Mouse (Mus musculus): ENCODE data around the gene Brca1. TPM values are rescaled to one million over a fixed set of nuclear protein-coding genes. Genes with fewer than 3 reads are reported as not detected.
"Not testable (repeated sequence)": the region's sequence is repeated elsewhere in the genome, so short reads cannot be mapped to it uniquely, and the experiment has no call there.

Gene Brca1
- polyA plus RNA-seq (2015; fragmentation: Nextera tagmentation; extraction: Ambion mirVana), result 1.5 and 2.8 TPM in 2 replicates

- WGBS, result under 1% methylated on average over 43 of the region's 43 CpGs
- Histone ChIP-seq H3K9ac (peak within 1 kb of the TSS; percentile 85), H3K4me2 (peak within 1 kb of the TSS; percentile 78), H3K9me3 (no peaks in the 10 kb centered on the region), H3K27ac (peak within 1 kb of the TSS; percentile 97), H3K36me3 (replicated peaks) (peaks cover 6% of the 10 kb centered on the region; the same call in 1 of the 2 replicates), H3K4me3 (peak within 1 kb of the TSS; percentile 78), H3K4me1 (peaks cover 39% of the 10 kb centered on the region), H3K27me3 (replicated peaks) (no peaks in the 10 kb centered on the region)
- ATAC-seq (replicated peaks), result peak; percentile 87
Measured at GRCm38 (mm10) chr11:101551751-101552475, at the start of gene Brca1, which contains the start of gene Nbr1. Gene Brca1 (minus strand): TSS chr11:101551955. Gene Nbr1 (plus strand): TSS chr11:101552149.

- no peaks in the 10 kb centered on the region for H3K9me3 ChIP-seq
- H3K4me3 ChIP-seq, result no peak within 1 kb of the TSS
- no peak within 1 kb of the TSS for H3K9ac ChIP-seq
- no peak within 1 kb of the TSS for H3K4me2 ChIP-seq
- no peaks in the 10 kb centered on the region for H3K36me3 ChIP-seq (replicated peaks)
- 84% methylated on average over 6 of the region's 6 CpGs for WGBS
- H3K27me3 ChIP-seq (replicated peaks), result no peaks in the 10 kb centered on the region
- no peak within 1 kb of the TSS for H3K27ac ChIP-seq
- peaks cover under 1% of the 10 kb centered on the region for H3K4me1 ChIP-seq
- no peak for ATAC-seq (replicated peaks)
Measured at GRCm38 (mm10) chr11:101599156-101599555, 47.4 kb upstream of the Brca1 start, which contains the start of gene Gm11634. Gene Gm11634 (minus strand): TSS chr11:101599256.

GRCm38 (mm10) chr11:101589989-101590624 lies 38.4 kb upstream of the Brca1 start:
- Histone ChIP-seq H3K36me3 (replicated peaks) (no peaks in the 10 kb centered on the region), H3K9me3 (no peaks in the 10 kb centered on the region), H3K27me3 (replicated peaks) (no peaks in the 10 kb centered on the region), H3K27ac (no peak overlapping the region), H3K4me1 (no peaks in the 10 kb centered on the region), H3K4me3 (no peak overlapping the region), H3K9ac (no peak overlapping the region), H3K4me2 (no peak overlapping the region)
- ATAC-seq (replicated peaks), result no peak
- WGBS, result 79% methylated on average over 12 of the region's 12 CpGs

- WGBS, result 29% methylated on average over 5 of the region's 5 CpGs
Measured at GRCm38 (mm10) chr11:101589444-101589843, 37.7 kb upstream of the Brca1 start.

GRCm38 (mm10) chr11:101588868-101589267 lies 37.1 kb upstream of the Brca1 start:
- no peaks in the 10 kb centered on the region for H3K36me3 ChIP-seq (replicated peaks)
- no peaks in the 10 kb centered on the region for H3K9me3 ChIP-seq
- ATAC-seq (replicated peaks), result no peak
- H3K4me2 ChIP-seq, result no peak overlapping the region
- no peak overlapping the region for H3K27ac ChIP-seq
- no peaks in the 10 kb centered on the region for H3K4me1 ChIP-seq
- H3K4me3 ChIP-seq, result no peak overlapping the region
- no peaks in the 10 kb centered on the region for H3K27me3 ChIP-seq (replicated peaks)
- 95% methylated on average over 7 of the region's 7 CpGs for WGBS
- no peak overlapping the region for H3K9ac ChIP-seq

More at GRCm38 (mm10) chr11:101589444-101589843, 37.7 kb upstream of the Brca1 start:
- Histone ChIP-seq H3K4me3 (no peak overlapping the region), H3K9me3 (no peaks in the 10 kb centered on the region), H3K4me1 (no peaks in the 10 kb centered on the region), H3K27me3 (replicated peaks) (no peaks in the 10 kb centered on the region), H3K4me2 (no peak overlapping the region), H3K27ac (no peak overlapping the region), H3K36me3 (replicated peaks) (no peaks in the 10 kb centered on the region), H3K9ac (no peak overlapping the region)
- no peak for ATAC-seq (replicated peaks)

GRCm38 (mm10) chr11:101587676-101588075 lies 35.9 kb upstream of the Brca1 start:
- H3K9me3 ChIP-seq, result no peaks in the 10 kb centered on the region
- H3K9ac ChIP-seq, result no peak overlapping the region
- no peak overlapping the region for H3K27ac ChIP-seq
- H3K4me1 ChIP-seq, result no peaks in the 10 kb centered on the region
- no peaks in the 10 kb centered on the region for H3K27me3 ChIP-seq (replicated peaks)
- no peak for ATAC-seq (replicated peaks)
- 95% methylated on average over 10 of the region's 10 CpGs for WGBS
- H3K4me2 ChIP-seq, result no peak overlapping the region
- no peaks in the 10 kb centered on the region for H3K36me3 ChIP-seq (replicated peaks)
- no peak overlapping the region for H3K4me3 ChIP-seq

GRCm38 (mm10) chr11:101585805-101586204 lies 34.0 kb upstream of the Brca1 start:
- H3K9ac ChIP-seq, result no peak overlapping the region
- H3K36me3 ChIP-seq (replicated peaks), result peaks cover 3% of the 10 kb centered on the region; the same call in 1 of the 2 replicates
- no peak overlapping the region for H3K27ac ChIP-seq
- no peaks in the 10 kb centered on the region for H3K27me3 ChIP-seq (replicated peaks)
- no peak overlapping the region for H3K4me3 ChIP-seq
- no peaks in the 10 kb centered on the region for H3K9me3 ChIP-seq
- no peaks in the 10 kb centered on the region for H3K4me1 ChIP-seq
- 81% methylated on average over 4 of the region's 4 CpGs for WGBS
- H3K4me2 ChIP-seq, result no peak overlapping the region
- ATAC-seq (replicated peaks), result no peak

- 100% methylated on average over 1 of the region's 1 CpGs for WGBS
Measured at GRCm38 (mm10) chr11:101585031-101585430, 33.3 kb upstream of the Brca1 start.

GRCm38 (mm10) chr11:101583205-101583604 lies 31.4 kb upstream of the Brca1 start:
- WGBS, result 94% methylated on average over 2 of the region's 2 CpGs
- Histone ChIP-seq H3K27me3 (replicated peaks) (no peaks in the 10 kb centered on the region), H3K9ac (no peak overlapping the region), H3K27ac (no peak overlapping the region), H3K4me2 (no peak overlapping the region), H3K9me3 (no peaks in the 10 kb centered on the region), H3K36me3 (replicated peaks) (peaks cover 21% of the 10 kb centered on the region), H3K4me3 (no peak overlapping the region), H3K4me1 (no peaks in the 10 kb centered on the region)
- no peak for ATAC-seq (replicated peaks)

More at GRCm38 (mm10) chr11:101585031-101585430, 33.3 kb upstream of the Brca1 start:
- H3K4me3 ChIP-seq; H3K27ac ChIP-seq; H3K9ac ChIP-seq; ATAC-seq (replicated peaks); H3K4me2 ChIP-seq; H3K4me1 ChIP-seq; H3K9me3 ChIP-seq; H3K27me3 ChIP-seq (replicated peaks): not testable (repeated sequence)
- peaks cover 10% of the 10 kb centered on the region; the same call in 1 of the 2 replicates for H3K36me3 ChIP-seq (replicated peaks)

GRCm38 (mm10) chr11:101582054-101583035 lies 30.6 kb upstream of the Brca1 start, which contains the start of gene Tmem106a:
Gene Tmem106a (plus strand): TSS chr11:101582242.
- ATAC-seq (replicated peaks), result no peak
- WGBS, result 22% methylated on average over 30 of the region's 31 CpGs
- Histone ChIP-seq H3K27ac (no peak within 1 kb of the TSS), H3K4me2 (peak within 1 kb of the TSS; percentile 33), H3K36me3 (replicated peaks) (peaks cover 29% of the 10 kb centered on the region), H3K4me1 (no peaks in the 10 kb centered on the region), H3K9ac (no peak within 1 kb of the TSS), H3K27me3 (replicated peaks) (no peaks in the 10 kb centered on the region), H3K9me3 (no peaks in the 10 kb centered on the region), H3K4me3 (peak within 1 kb of the TSS; percentile 21)

GRCm38 (mm10) chr11:101581081-101581764 lies 29.5 kb upstream of the Brca1 start:
- H3K27me3 ChIP-seq (replicated peaks), result no peaks in the 10 kb centered on the region
- H3K36me3 ChIP-seq (replicated peaks), result peaks cover 38% of the 10 kb centered on the region
- no peaks in the 10 kb centered on the region for H3K9me3 ChIP-seq
- no peak for ATAC-seq (replicated peaks)
- H3K4me3 ChIP-seq, result no peak overlapping the region
- H3K4me1 ChIP-seq, result no peaks in the 10 kb centered on the region
- H3K27ac ChIP-seq, result no peak overlapping the region
- 80% methylated on average over 6 of the region's 6 CpGs for WGBS
- no peak overlapping the region for H3K4me2 ChIP-seq
- H3K9ac ChIP-seq, result no peak overlapping the region

Measured in midbrain, embryonic 15.5 days (tissue).